Mouse (Mus musculus) kidney, embryonic 15.5 days (tissue): ENCODE data around the gene Arhgap6. TPM values are rescaled to one million over a fixed set of nuclear protein-coding genes. Genes with fewer than 3 reads are reported as not detected.

Experiments used
- ATAC-seq: fragments of 200-750 bp; cut with Nextera tagmentation; replicated peaks from 2 replicates; pipeline ENCODE4 v1.8.0; 2017; ENCODE audit warnings: moderate TSS enrichment; ENCODE audit not compliant: low FRiP score
- H3K27ac ChIP-seq: fragments of 300-500 bp; sonication (generic); 2 replicates; pipeline ENCODE4 v1.5.1; 2015; ENCODE audit warnings: mild to moderate bottlenecking, inconsistent platforms
- H3K27me3 ChIP-seq: fragments of 300-500 bp; sonication (generic); 2 replicates; pipeline ENCODE4 v1.6.1; 2015; ENCODE audit warnings: inconsistent platforms
- H3K36me3 ChIP-seq: fragments of 300-500 bp; sonication (generic); 2 replicates; pipeline ENCODE4 v1.6.1; 2015; ENCODE audit warnings: inconsistent platforms
- H3K4me1 ChIP-seq: fragments of 300-500 bp; sonication (generic); 2 replicates; pipeline ENCODE4 v1.6.1; 2015; ENCODE audit warnings: inconsistent platforms
- H3K4me2 ChIP-seq: fragments of 300-500 bp; sonication (generic); 2 replicates; pipeline ENCODE4 v1.6.1; 2015; ENCODE audit warnings: moderate library complexity, mild to moderate bottlenecking, inconsistent platforms
- H3K4me3 ChIP-seq: fragments of 300-500 bp; sonication (generic); replicated peaks from 2 replicates; pipeline ENCODE4 v1.5.1; 2015; ENCODE audit warnings: mild to moderate bottlenecking, inconsistent platforms
- H3K9ac ChIP-seq: fragments of 300-500 bp; sonication (generic); 2 replicates; pipeline ENCODE4 v1.6.1; 2015; ENCODE audit warnings: mild to moderate bottlenecking, inconsistent platforms
- H3K9me3 ChIP-seq: fragments of 300-500 bp; sonication (generic); replicated peaks from 2 replicates; pipeline ENCODE4 v1.6.1; 2016; ENCODE audit warnings: inconsistent platforms
- WGBS: fragments of 180-500 bp; shearing (Covaris S2); methylation state at CpG from one replicate; pipeline ENCODE4 v1.1.7; 2015; ENCODE audit warnings: mixed read lengths; 5-methylcytosine and 5-hydroxymethylcytosine counted together
- polyA plus RNA-seq: library from polyadenylated mRNA; unstranded; fragments of >200 nt; fragmentation: Nextera tagmentation; extraction: Ambion mirVana; gene quantifications from 2 replicates; pipeline ENCODE4 v1.2.1, GENCODE M21; 2015

Arhgap6 gene
- polyA plus RNA-seq: 3.2 and 3.4 TPM in 2 replicates

DNA sequence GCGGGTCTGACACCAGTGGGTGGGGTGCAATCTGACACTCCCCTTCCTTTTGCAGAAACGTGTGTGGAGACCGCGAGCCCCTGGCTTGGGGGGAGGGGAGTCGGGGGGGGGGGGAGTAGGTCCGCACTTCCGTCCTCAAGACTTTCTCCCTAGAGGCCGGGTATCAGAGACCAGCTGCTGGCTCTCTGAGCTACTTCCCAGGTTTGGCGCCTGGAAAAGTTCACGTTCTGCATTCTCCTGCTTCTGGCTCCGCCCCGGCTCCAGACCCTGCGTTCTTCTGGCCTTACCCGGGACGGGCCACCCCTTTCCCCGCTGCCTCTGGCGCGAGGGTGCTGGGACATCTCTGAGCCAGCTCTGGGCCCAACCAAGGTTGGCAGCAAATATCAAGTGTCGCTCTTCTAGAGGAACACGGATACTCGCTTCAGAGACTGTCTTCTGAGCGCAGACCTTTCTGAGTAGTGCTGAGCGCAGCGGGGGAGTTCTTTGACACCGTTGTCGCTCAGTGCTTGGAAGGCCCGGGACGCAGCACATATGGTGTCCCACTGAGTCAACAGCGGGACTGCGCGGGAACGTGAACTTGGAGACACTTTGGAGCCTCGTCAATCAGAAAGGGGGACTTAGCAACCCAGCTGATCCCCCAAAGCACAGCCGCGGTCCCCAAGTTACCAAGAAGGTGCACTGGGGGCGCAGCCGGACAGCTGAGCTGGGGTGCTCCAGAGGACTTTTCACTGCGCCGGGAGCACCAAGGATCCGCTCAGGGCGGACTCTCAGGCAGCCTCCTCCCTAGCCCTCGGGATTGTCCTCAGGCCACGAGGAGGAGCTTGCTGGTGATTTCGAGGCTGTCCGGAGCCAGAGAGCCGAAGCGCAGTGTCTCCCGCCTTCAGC lies at the start of gene Arhgap6:
Gene Arhgap6 (plus strand): TSS at position 126 of the 885 bp plus-strand sequence.
- no peak within 1 kb of the TSS for H3K27ac ChIP-seq
- peak within 1 kb of the TSS; percentile 31 for H3K9ac ChIP-seq
- H3K9me3 ChIP-seq: no peaks in the 10 kb centered on the region
- peak; percentile 84 for ATAC-seq
- no peaks in the 10 kb centered on the region for H3K36me3 ChIP-seq
- no peaks in the 10 kb centered on the region for H3K4me1 ChIP-seq
- peak within 1 kb of the TSS; percentile 45 for H3K4me3 ChIP-seq
- H3K27me3 ChIP-seq: peaks cover 61% of the 10 kb centered on the region
- 17% methylated on average over 45 of the region's 48 CpGs for WGBS
- H3K4me2 ChIP-seq: peak within 1 kb of the TSS; percentile 85

DNA sequence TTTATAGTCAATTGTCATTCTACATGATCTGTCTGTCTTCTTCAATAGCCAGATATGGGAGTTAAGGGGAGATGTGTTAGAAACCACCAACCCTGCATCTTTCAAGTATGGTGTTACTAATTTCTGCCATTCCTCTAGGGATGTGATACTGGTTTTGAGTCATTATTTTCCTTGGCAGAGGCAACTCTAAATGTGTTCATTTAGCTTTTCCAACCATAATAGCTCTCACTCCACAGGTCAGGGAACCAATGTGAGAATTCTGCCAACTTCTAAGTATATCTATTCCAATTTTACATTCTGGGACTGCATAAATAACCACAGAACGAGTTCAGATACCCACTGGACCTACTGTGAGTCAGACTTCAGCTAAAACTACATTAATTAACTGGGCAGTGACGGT lies 47.9 kb upstream of the Arhgap6 start:
- no peak overlapping the region for H3K4me2 ChIP-seq
- no peaks in the 10 kb centered on the region for H3K9me3 ChIP-seq
- H3K36me3 ChIP-seq: no peaks in the 10 kb centered on the region
- H3K4me3 ChIP-seq: no peak overlapping the region
- H3K27me3 ChIP-seq: peaks cover 11% of the 10 kb centered on the region; the same call in 1 of the 2 replicates
- H3K27ac ChIP-seq: no peak overlapping the region
- H3K9ac ChIP-seq: no peak overlapping the region
- H3K4me1 ChIP-seq: no peaks in the 10 kb centered on the region
- no peak for ATAC-seq
- WGBS: 48% methylated on average over 2 of the region's 2 CpGs

- ATAC-seq: peak; percentile 74
- H3K27ac ChIP-seq: no peak overlapping the region
- H3K4me1 ChIP-seq: no peaks in the 10 kb centered on the region
- H3K4me2 ChIP-seq: peak overlapping the region; percentile 85
- H3K9me3 ChIP-seq: no peaks in the 10 kb centered on the region
- H3K4me3 ChIP-seq: peak overlapping the region; percentile 45
- peak overlapping the region; percentile 21; the same call in 1 of the 2 replicates for H3K9ac ChIP-seq
- no peaks in the 10 kb centered on the region for H3K36me3 ChIP-seq
- 20% methylated on average over 55 of the region's 55 CpGs for WGBS
- H3K27me3 ChIP-seq: peaks cover 67% of the 10 kb centered on the region
Observed at GRCm38 (mm10) chrX:168795859-168796848, 1.3 kb downstream of the Arhgap6 start.

DNA sequence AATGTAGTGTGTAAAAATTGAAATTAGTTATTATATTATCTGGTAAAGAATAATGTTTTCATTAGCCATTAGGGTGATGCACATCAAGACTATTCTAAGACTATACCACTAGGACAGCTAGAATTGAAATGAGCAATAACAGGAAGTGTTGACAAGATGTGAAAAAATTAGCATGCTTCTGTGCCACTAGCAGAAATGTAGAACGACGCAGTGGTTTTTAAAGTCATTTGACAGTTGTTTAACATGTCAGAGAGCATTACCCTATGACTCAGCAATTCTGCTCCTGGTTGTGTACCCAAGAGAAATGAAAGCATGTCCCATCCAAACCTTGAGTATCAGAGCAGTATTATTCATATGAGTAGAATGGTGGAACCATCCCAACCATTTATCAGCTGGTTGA lies 9.8 kb downstream of the Arhgap6 start:
- Histone ChIP-seq H3K9ac (no peak overlapping the region), H3K36me3 (no peaks in the 10 kb centered on the region), H3K4me1 (no peaks in the 10 kb centered on the region), H3K9me3 (no peaks in the 10 kb centered on the region), H3K4me2 (no peak overlapping the region), H3K27ac (no peak overlapping the region), H3K4me3 (no peak overlapping the region), H3K27me3 (peaks cover 24% of the 10 kb centered on the region; the same call in 1 of the 2 replicates)
- no peak for ATAC-seq
- 85% methylated on average over 2 of the region's 2 CpGs for WGBS

DNA sequence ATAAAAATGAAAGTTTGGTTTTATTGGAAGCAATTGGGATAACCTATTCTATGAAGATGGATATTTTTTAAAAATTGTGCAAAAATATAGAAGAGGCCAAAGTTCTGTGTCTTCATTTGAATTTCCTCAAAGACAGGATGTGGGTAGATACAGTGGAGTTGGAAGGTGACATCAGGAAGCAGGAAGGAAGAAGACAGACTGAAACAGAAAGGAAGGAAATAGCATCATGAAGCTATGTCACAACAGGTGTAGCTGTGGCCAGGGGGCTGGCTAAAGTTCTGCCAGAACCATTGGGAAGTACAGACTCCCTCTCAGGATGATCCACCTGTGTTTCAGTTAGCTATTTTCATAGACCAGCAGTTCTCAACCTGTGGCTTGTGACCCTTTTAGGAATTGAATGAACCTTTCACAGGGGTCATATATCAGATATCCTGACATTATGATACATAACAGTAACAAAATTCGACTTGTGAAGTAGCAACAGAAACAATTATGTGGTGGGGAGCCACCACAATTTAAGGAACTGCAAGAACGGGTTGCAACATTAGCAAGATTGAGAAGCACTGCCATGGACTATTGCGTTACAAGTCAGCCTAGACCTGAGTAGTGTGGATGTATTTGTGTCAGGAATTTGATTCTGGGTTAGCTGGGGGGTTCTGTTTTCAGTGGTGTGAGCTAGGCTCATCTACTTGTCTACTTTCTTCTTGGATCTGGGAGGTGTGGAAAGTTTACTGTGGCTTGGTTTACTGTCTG lies 15.8 kb downstream of the Arhgap6 start:
- ATAC-seq: no peak
- H3K4me1 ChIP-seq: no peaks in the 10 kb centered on the region
- no peak overlapping the region for H3K4me3 ChIP-seq
- H3K36me3 ChIP-seq: no peaks in the 10 kb centered on the region
- H3K9ac ChIP-seq: no peak overlapping the region
- no peak overlapping the region for H3K4me2 ChIP-seq
- no peak overlapping the region for H3K27ac ChIP-seq
- H3K27me3 ChIP-seq: peaks cover 13% of the 10 kb centered on the region
- no peaks in the 10 kb centered on the region for H3K9me3 ChIP-seq
- 66% methylated on average over 3 of the region's 3 CpGs for WGBS

DNA sequence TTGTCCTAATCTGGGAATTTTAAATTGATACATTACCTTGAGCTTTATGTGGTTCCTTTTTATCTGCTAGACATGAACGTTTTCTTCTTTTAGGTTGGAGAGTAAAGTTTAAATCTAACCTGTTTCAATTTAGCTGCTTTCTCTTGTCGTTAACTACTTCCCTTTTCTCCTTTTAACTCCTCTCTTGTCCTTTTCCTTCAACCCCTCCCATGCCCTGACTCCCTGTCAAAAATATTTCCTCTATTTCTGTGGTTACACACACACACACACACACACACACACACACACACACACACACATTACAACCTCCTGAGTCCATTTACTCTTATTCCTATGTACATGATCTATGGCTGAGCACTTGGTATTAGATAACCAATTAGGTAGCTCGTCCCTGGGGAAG lies 24.0 kb downstream of the Arhgap6 start:
- Histone ChIP-seq H3K9ac (no peak overlapping the region), H3K4me1 (no peaks in the 10 kb centered on the region), H3K27me3 (peaks cover 22% of the 10 kb centered on the region), H3K27ac (no peak overlapping the region), H3K4me2 (no peak overlapping the region), H3K4me3 (no peak overlapping the region), H3K36me3 (no peaks in the 10 kb centered on the region), H3K9me3 (no peaks in the 10 kb centered on the region)
- no peak for ATAC-seq
- 59% methylated on average over 3 of the region's 3 CpGs for WGBS

- Histone ChIP-seq H3K27me3 (peaks cover 17% of the 10 kb centered on the region; the same call in 1 of the 2 replicates), H3K4me3 (no peak overlapping the region), H3K27ac (no peak overlapping the region), H3K9ac (no peak overlapping the region), H3K4me1 (no peaks in the 10 kb centered on the region), H3K36me3 (no peaks in the 10 kb centered on the region), H3K4me2 (no peak overlapping the region), H3K9me3 (no peaks in the 10 kb centered on the region)
- no peak for ATAC-seq
- WGBS: 81% methylated on average over 2 of the region's 2 CpGs
Observed at GRCm38 (mm10) chrX:168824166-168824565, 29.3 kb downstream of the Arhgap6 start.

GRCm38 (mm10) chrX:168832343-168832742 lies 37.4 kb downstream of the Arhgap6 start:
- no peak overlapping the region for H3K4me3 ChIP-seq
- no peaks in the 10 kb centered on the region for H3K9me3 ChIP-seq
- peaks cover 50% of the 10 kb centered on the region for H3K27me3 ChIP-seq
- H3K4me2 ChIP-seq: no peak overlapping the region
- ATAC-seq: no peak
- WGBS: 70% methylated on average over 5 of the region's 5 CpGs
- H3K9ac ChIP-seq: no peak overlapping the region
- no peaks in the 10 kb centered on the region for H3K4me1 ChIP-seq
- no peak overlapping the region for H3K27ac ChIP-seq
- H3K36me3 ChIP-seq: no peaks in the 10 kb centered on the region

GRCm38 (mm10) chrX:168848062-168848461 lies 53.2 kb downstream of the Arhgap6 start:
- Histone ChIP-seq H3K4me1 (no peaks in the 10 kb centered on the region), H3K4me3 (no peak overlapping the region), H3K4me2 (no peak overlapping the region), H3K27me3 (peaks cover 24% of the 10 kb centered on the region), H3K36me3 (no peaks in the 10 kb centered on the region), H3K27ac (no peak overlapping the region), H3K9me3 (no peaks in the 10 kb centered on the region), H3K9ac (no peak overlapping the region)
- no peak for ATAC-seq

DNA sequence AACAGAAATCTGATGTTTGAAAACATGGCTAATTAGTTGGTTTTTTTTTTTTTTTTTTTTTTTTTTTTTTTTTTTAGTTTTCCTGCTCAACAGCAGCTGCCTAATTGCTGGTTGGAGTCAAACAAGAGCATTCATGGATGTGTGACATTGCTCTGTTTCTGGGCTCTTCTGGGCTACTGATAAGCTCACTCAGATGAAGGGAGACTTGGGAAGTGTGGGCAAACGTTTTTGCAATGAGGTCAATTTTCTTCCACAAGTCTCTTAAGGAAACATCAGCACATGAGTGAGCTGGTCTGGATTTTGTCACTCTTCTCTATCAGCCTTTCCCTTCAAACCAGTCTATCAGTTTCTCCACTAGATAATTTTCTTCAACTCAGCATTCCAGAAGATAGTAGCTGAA lies 79.8 kb downstream of the Arhgap6 start:
- Histone ChIP-seq H3K4me1 (no peaks in the 10 kb centered on the region), H3K4me3 (no peak overlapping the region), H3K27ac (no peak overlapping the region), H3K27me3 (0 out of 2 replicates have a peak, but pooled peaks cover 8% of the 10 kb centered on the region), H3K4me2 (no peak overlapping the region), H3K9me3 (no peaks in the 10 kb centered on the region), H3K36me3 (no peaks in the 10 kb centered on the region), H3K9ac (no peak overlapping the region)
- ATAC-seq: no peak
- 40% methylated on average over 1 of the region's 1 CpGs for WGBS

DNA sequence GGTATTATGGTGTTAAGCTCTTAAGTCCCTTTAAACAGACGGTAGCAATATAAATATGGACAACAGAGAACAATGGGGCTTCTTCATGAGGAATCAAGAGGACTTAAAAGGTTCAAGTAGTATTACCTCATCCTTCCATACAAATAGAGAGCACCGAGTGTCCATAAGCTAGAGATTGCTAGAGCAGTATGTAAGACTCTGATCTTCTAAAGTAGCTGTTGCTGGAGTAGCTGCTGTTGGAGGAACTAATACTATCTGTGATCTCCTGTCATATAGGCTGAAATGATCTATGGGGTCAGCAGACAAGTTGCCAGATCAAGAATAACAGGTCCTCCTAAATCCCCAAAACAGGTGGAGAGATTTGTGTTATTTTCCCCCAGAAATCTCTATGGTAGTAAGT lies 108.7 kb downstream of the Arhgap6 start:
- Histone ChIP-seq H3K4me1 (no peaks in the 10 kb centered on the region), H3K4me2 (no peak overlapping the region), H3K36me3 (no peaks in the 10 kb centered on the region), H3K27me3 (peaks cover 31% of the 10 kb centered on the region; the same call in 1 of the 2 replicates), H3K27ac (no peak overlapping the region), H3K4me3 (no peak overlapping the region), H3K9me3 (no peaks in the 10 kb centered on the region), H3K9ac (no peak overlapping the region)
- no peak for ATAC-seq
- WGBS: 87% methylated on average over 2 of the region's 2 CpGs
